Mouse (Mus musculus): ENCODE results near the gene Nbeal2. TPM values are rescaled to one million over a fixed set of nuclear protein-coding genes. Genes with fewer than 3 reads are reported as not detected.

Gene Nbeal2
- total RNA-seq, 2 experiments from 2014 or later = 9.3 to 14.4 TPM

DNA sequence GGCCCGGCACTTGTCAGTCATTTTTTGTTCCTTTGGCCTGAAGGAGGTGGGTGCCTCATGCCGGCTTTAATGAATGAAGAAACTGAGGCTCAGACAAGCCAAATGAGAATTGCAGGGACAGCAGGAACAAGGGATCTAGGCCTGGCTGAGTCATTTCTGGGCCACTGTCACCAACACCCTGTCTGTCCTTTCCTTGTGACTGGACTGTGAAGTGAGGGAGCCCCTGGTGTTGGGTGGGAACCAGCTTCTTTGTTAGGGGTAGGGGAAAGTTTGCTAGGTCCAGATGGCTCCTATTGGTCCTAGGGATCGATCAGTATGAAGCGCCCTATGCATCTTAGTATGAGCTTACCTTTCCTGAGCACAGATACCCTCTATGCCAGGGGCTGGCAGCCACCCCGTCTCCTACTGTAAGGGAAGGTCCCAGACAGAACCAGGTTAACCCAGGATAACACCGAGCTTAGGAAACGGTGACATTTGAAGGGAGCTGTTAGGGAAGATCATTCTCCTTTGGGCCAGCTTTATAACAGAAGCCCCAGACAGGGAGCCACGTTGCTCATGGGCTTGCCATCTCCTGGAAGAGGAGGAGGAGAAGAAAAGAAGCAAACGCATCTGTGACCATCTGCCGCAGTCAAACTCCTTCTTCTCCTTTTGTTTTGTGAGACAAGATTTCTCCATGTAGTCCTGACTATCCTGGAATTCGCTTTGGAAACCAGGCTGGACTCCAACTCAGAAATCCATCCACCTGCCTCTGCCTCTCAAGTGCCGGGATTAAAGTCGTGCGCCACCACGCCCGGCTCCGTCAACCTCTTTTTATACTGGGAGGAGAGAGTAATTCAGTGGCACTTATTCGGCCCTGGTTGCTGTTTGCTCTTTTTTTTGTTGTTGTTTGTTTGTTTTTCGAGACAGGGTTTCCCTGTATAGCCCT, 1.0 kb upstream of the Nbeal2 start:
- DNase-seq (ENCODE audit: low spot score in 2 of 2) = no peak
- intact Hi-C loops (cut with DNase I) = no loop called here

DNA sequence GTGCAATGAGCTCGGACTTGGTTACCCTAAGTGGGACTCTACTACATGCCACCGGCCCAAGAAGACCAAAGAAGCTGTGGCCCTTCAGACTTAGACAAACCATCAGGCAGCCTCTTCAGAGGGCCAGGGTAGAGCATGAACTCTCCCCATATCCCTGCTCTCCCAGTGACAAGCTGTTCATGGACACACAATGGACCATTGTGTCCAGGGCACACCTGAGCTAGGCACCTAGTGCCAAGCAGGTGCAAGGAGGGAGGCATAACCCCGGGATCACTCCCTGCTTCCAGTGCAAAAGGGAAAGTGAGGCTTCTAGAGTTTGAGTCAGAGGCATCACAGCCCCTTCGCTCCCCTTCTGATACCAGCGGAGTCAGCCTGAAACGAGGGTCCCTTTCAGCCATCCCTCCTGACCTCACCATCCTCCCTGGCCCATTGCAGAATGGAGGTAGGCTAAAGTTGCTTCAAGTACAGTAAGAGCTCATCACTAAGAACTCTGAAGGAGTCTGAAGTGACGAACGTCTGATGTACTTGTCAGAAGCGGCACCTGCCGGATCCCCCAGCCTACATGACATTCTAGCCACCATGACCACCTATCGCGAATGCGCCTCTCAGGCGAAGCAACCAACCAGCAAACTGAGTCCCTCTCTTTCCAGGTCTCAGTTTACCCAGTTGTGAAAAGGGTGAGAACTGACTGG, 852 bp downstream of the Nbeal2 start:
- no peak for DNase-seq (ENCODE audit: low spot score in 2 of 2)
- intact Hi-C loops (cut with DNase I) = no loop called here

DNA sequence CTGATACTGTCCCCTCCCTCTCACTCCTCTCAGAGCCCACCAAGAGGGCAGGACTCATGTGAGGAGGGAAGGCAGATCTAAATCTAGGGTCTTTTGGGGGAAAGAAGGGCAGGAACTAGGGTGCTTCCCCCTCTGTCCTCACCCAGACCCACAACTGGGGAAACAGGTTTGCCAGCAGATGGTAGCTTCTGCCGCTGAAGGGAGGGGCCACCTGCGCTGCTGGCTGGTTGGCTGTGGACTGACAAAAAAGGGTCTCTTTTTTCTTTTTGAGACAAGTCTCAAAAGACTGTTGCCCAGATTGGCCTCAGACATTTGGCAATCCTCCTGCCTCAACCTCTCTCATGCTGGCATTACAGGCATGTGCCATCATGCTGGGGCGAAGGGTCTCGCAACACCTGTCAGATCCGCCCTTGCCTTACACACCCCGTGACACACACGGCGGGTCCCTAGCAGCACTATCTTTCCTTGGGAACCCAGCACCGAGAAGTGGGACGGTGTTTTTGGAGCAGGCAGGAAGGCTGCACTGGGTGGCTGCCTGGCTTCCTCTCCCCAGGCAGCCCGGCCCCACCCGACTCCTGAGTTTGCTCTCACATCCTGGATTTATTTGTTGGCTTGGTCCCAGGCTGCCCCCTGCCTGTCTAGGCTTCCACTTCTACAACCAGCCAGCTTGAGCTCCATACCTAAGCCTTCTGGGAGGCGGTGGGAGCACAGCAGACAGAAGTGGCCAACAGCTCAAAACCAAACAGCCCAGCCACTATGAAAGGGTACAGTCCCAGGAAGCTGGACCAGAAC, 1.8 kb downstream of the Nbeal2 start:
- intact Hi-C loops (cut with DNase I) = no loop called here
- DNase-seq (ENCODE audit: low spot score in 2 of 2) = no peak

DNA sequence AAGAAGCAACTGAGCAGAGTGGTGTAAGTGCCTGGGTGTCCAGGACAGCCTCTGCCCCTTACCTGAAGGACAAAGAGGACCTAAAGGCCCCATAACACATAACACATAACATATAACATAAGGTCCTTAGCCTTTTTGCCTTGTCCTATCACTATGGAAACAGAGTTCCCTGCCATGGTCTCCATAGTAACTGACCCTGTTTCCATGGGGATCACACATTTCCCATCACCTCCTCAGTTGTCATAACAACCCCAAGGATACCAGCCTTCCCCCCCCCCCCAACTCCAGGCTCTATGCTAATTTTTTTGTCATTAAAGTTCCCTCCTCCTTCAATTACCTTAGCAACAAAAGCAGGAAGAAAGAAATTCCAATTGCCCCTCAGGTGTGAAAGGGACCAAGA, 4.2 kb downstream of the Nbeal2 start:
- intact Hi-C loops (cut with DNase I) = no loop called here
- DNase-seq (ENCODE audit: low spot score in 2 of 2) = no peak

DNA sequence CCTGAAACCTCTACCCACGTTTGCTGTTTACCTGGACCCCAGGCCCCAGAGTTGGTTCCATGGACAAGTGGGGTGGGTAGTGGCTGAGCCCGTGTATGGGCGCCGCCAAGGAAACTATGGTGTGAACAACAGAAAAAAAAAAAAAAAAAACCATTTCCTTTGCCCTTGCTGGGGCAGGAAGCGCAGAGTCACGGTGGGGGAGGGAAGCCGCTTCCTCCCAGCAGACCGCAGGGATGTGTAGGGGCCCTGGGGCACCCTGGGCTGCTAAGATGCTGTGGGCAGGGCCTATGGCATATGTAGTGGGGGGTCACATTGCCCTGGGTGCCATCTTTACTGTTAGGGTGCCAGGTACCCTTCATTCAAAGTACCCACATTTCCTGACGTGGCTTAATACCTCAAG, 8.7 kb downstream of the Nbeal2 start:
- intact Hi-C loops (cut with DNase I) = no loop called here
- DNase-seq (ENCODE audit: low spot score in 2 of 2) = no peak

DNA sequence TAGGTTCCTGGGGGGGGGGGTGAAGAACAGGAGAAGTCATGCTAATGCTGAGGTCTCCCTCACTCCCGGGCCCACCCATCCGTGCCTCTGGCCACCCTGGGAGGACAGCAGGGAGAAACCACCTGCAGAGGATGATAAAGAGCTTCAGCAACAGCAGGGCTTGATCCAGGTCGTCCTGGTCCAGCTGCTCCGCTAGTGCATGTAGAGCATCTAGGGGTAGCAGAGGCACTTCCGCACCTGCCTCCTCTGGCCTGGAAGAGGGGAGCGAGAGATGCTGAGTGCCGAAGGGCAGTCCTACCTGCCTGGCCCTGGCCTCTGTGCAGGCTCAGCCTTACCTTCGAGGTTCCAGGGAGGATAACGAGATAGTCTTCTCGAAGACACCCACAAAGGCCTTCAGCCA, 9.7 kb downstream of the Nbeal2 start:
- intact Hi-C loops (cut with DNase I) = loop anchor here (5.0 kb wide), 1 partner anchor 128 kb away; no protein-coding TSS in a partner anchor
- DNase-seq (ENCODE audit: low spot score in 2 of 2) = no peak

DNA sequence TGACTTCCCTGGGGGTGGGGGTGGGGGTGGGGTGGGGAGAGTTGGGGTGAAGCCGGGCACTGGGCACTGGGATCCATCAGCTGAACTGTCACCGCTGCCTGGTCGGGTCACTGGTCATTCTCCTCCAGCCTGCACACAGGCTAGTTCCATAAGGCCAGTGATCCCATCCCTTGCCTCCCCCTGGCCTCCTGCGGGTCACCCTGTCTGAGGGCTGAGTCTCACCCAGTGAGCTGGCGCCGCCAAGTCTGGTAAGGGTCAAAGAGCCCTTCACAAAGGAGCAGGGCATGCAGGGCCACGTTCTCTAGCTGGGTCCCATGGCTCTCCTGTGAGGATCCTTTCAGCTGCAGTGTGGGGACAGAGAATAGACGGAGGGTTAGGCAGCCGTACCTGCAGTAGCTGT, 10.2 kb downstream of the Nbeal2 start:
- intact Hi-C loops (cut with DNase I) = loop anchor here (5.0 kb wide), 1 partner anchor 129 kb away; no protein-coding TSS in a partner anchor
- no peak for DNase-seq (ENCODE audit: low spot score in 2 of 2)

DNA sequence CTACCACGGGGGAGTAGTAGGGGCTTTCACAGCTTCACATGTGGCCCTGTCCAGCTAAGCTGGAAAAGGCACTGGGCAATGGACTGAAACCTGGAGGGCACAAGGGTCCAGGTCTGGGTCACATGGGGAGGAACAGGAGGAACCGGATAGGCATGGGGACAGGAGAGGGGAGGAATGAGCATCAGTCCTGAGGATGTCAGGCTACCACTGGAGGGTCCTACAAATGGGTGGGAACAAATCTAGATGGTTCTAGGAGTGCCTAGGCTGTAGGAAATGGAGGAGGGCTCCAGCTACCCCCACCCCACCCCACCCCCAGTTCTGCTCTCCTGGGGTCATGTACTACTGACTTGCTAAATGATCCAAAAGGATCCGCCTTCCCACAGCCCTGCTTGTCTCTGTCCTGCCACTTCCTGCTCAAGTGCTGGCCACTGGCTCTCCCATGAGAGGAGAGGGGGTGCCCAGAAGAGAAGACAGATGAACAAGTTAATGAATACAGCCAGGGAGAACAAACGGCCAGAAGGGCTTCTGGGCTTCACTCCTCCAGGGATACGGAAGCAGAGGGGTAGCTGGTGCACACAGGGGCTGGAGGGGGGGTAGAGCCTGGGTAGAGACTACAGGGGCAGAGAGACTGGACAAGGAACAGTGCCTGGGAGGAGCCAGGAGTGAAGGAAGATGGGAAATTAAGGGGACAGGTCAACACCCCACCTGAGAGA, 11.0 kb downstream of the Nbeal2 start:
- no peak for DNase-seq (ENCODE audit: low spot score in 2 of 2)
- intact Hi-C loops (cut with DNase I) = loop anchor here (5.0 kb wide), 1 partner anchor 129 kb away; no protein-coding TSS in a partner anchor

DNA sequence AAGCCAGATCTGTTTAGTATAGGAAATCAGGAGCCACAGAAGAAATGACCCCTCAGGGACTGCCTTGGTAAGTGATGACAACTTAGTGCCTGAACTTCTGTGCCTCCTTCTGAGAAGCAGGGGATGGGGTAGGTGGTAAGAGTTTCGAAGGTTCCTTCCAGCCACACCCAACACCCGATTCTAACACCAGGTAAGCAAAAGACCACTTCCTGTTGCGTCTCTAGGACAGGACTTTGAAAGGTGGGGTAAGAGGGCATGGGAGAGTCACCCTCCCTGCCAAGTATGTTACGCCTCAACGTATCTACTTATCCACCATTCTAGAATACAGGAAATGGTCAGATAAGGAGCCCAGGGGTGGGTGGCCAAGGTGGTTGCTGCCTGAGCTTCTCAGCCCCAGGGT, 13.0 kb downstream of the Nbeal2 start:
- no peak for DNase-seq (ENCODE audit: low spot score in 2 of 2)
- intact Hi-C loops (cut with DNase I) = loop anchor here (5.0 kb wide), 1 partner anchor 131 kb away; no protein-coding TSS in a partner anchor

DNA sequence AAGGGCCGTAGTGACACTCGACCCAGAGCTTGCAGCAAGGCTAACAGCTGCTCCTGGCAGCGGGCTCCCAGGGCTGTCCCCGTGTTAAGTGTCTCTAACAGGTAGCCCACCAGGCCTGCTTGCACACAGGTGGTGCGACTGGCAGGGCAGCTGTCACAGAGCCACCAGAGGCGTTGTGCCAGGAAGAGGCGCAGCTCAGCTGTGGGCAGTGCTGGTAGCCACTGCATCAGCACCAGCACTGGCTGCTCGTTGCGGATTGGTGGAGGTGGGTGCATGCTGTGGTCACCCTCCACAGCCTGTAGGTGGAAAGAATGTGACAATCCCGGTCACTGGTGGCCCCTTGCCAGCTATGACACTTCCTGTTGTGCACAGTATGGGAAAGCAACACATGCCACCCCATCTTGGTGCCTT, 15.3 kb downstream of the Nbeal2 start:
- intact Hi-C loops (cut with DNase I) = loop anchor here (5.0 to 10.0 kb wide), 2 partner anchors 144 to 236 kb away; partner anchors contain the start of gene Als2cl

DNA sequence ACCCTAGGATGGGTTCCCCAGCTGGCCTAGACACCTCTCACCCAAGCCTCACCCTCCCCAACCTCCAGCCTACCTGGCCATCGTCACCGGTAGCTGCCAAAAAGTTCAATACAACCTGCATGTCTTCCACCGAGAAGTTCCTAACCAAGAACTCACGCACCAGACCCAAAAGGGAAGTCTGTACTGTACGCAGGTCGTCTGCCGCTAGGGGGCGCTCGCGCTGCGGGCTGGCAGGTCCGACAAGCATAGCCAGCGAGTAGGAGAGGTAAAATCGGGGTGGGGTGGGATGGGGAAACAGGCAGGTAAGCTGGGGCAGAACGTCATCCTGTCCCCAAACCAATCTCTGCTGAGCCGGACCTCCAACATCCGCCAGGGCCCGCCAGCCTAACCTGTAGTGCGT, 18.7 kb downstream of the Nbeal2 start:
- peak; percentile 86 for DNase-seq (ENCODE audit: low spot score in 2 of 2)
- intact Hi-C loops (cut with DNase I) = loop anchor here (1.0 to 10.0 kb wide), 3 partner anchors 74 to 240 kb away; partner anchors contain the start of gene Als2cl

More for the DNA sequence above, 15.3 kb downstream of the Nbeal2 start:
- DNase-seq (ENCODE audit: low spot score in 2 of 2) = no peak

DNA sequence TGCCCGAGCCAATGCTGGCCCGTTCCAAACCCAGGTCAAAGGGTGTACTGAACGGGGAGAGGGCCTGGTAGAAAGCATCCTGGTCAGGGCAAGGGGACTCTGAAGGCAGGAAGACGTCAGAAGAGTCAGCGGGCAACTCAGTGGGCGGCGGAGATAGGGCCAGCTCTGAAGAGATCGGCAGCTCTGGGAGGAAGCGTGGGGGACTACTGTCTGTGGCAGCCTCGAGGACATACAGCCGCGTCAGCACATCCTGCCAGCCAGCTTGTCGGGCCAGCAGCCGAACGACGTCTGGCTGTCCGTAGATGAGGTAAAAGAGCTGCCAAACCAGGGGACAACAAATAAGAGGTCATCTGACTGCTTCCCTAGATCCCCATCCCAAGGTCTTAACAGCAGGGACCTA, 20.1 kb downstream of the Nbeal2 start:
- no peak for DNase-seq (ENCODE audit: low spot score in 2 of 2)
- intact Hi-C loops (cut with DNase I) = loop anchor here (5.0 to 10.0 kb wide), 2 partner anchors 187 to 241 kb away; partner anchors contain the start of gene Als2cl

DNA sequence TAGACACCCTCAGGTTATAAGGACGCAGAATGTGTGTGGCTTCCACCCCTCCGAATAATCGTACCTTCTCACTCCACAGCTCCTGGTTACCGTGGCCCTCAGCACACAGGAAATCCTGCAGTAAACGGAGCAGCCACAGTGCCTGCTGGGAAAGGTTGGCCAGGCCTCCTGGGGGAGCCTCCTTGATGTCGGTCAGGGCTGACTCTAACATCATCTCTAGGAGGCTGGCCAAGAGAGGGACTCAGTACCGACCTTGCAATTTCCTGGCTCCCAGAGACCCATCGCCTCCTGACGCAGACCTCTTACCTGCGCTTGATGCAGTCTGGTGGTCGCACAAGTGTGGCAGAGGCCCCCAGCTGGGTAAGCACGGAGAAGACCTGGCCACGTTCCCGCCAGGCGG, 21.3 kb downstream of the Nbeal2 start:
- intact Hi-C loops (cut with DNase I) = loop anchor here (5.0 to 10.0 kb wide), 2 partner anchors 185 to 242 kb away; partner anchors contain the start of gene Als2cl
- DNase-seq (ENCODE audit: low spot score in 2 of 2) = no peak

DNA sequence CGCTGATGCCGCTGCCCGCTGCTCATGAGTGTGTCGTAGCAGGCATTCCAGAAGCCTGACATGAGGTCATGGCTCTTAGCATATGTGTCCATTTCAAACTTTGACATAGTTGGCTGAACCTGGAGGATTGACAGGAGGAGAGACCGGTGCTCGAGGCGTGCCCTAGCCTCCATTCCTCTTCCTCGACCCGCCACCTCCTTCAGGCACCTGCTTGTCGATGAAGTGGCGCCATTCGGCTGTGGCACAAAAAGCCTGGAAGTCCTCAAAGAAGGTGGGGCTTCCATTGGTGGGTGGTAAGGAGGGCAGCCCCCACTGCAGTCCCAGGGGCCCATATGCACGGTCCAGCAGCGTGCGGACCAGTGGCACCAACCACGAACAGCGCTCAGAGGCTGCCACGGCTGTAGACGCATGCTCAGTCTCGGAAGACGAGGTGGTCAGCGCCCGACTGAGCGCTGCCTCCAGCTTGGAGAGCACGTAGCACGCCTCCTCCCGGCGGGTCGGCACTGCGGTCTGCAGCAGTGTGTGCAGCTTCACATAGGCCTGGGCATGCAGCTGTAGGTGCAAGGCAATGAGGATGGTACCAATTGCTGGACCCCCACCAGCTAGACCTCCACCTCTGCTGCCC, 22.2 kb downstream of the Nbeal2 start:
- no peak for DNase-seq (ENCODE audit: low spot score in 2 of 2)
- intact Hi-C loops (cut with DNase I) = loop anchor here (2.0 to 10.0 kb wide), 3 partner anchors 184 to 243 kb away; partner anchors contain the start of gene Als2cl

DNA sequence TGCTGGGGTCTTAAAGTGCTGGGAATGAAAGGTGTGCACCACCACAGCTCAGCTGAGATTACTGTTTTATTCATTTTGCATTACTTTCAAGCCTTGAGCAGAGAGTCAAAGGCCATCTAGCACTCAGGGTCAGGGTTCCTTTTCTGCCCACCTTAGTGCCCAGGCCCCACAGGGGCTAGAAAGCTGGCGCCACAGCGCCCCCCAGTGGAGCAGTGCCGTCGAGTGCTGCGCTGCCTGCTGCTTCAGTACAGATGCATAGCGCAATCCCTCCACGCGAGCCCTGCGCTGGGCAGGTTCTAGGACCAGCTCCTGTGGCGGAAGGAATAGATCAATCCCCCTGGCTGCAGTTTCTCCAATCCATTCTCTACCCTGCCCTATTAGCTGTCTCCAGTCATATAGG, 22.8 kb downstream of the Nbeal2 start:
- no peak for DNase-seq (ENCODE audit: low spot score in 2 of 2)
- intact Hi-C loops (cut with DNase I) = loop anchor here (2.0 to 10.0 kb wide), 3 partner anchors 184 to 244 kb away; partner anchors contain the start of gene Als2cl

DNA sequence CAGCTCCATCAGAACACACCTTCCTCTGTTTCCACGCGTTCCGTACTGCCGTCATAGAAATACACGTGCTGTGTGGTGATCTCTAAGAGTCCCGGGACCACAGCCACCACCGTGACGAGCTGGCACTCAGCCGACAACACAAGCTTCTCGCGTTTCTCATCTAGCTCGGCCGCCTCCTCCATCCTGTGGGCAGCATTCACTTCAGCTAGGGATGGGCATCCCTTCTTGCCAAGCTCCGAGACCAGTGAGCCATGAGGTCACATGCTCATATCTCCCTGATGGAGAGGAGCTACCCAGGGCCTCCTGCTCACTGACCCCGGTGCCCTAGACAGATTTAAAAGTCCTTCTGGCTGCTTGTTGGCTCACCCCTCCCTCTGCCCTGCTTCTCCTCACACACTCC, 23.8 kb downstream of the Nbeal2 start:
- intact Hi-C loops (cut with DNase I) = loop anchor here (2.0 to 10.0 kb wide), 3 partner anchors 183 to 245 kb away; partner anchors contain the start of gene Als2cl
- peak in 1 of 2 experiments; percentile 35 for DNase-seq (ENCODE audit: low spot score in 2 of 2)

DNA sequence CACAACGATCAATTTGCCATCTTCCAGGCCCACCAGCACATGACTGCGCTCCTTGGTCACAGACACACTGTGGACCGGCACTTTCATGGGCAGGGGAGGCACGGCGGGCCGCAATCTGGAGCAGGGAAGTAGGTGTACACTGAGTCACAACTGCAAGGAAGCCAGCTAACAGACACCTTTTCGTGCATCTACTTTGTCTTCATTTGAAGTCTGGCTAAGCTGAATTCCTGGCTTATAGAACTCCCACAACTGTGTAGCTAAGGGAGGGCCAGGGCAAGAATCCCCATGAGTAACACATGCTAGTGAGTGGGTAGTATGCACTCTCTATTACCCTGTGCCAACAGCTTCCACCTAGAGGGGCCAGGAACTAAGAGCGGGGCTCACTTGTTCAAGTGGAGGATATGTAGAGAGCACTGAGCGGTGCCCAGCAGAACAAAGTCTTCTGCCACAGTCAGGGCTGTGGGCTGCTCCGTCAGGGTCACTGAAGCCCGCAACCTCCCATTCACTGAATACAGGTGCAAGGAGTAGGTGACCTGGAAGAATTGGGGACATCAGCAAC, 28.5 kb downstream of the Nbeal2 start:
- DNase-seq (ENCODE audit: low spot score in 2 of 2) = peak in 1 of 2 experiments; percentile 60
- intact Hi-C loops (cut with DNase I) = no loop called here

Measured in left cerebral cortex, postnatal 25 days (tissue).